ENCODE assay signal across 17 mouse cellular contexts in genomic region chr5:113841243-113842225, GRCm38 (mm10). TPM values are rescaled to one million over a fixed set of nuclear protein-coding genes. Genes with fewer than 3 reads are reported as not detected.
A peak's percentile ranks its signal among the peaks of the same experiment; 100 is the strongest.
DNase-seq lines count a peak whose midpoint lies in the region; ATAC-seq and TF ChIP-seq lines count a peak whose summit lies in the region.
"Had no signal": no experiment of that assay in that cellular context is flagged by ENCODE, and none has a peak within 500 bp of the region (broad histone marks: within the 10 kb centered on the region; RNA-seq: fewer than 3 reads in every experiment).

No protein-coding gene starts in this region.

- no peaks in the 10 kb centered on the region; the same call in 1 of the 2 replicates for H3K4me1 ChIP-seq in lung, embryonic 14.5 days (ENCODE audit: insufficient read depth)
- H3K4me1 ChIP-seq: hindbrain, embryonic 13.5 days; midbrain, embryonic 10.5 days; neural tube, embryonic 15.5 days had no signal

- peaks cover 56% of the 10 kb centered on the region for H3K36me3 ChIP-seq in lung, embryonic 14.5 days (ENCODE audit: insufficient read depth)
- peaks cover 32% of the 10 kb centered on the region for H3K36me3 ChIP-seq in macrophage (ENCODE audit: inconsistent target)

- no peaks in the 10 kb centered on the region for H3K27me3 ChIP-seq in lung, embryonic 14.5 days (ENCODE audit: insufficient read depth, low read length)
- H3K27me3 ChIP-seq: hindbrain, embryonic 13.5 days; neural tube, embryonic 15.5 days had no signal

- H3K79me2 ChIP-seq in macrophage (ENCODE audit: inconsistent target): peaks cover 29% of the 10 kb centered on the region; the same call in 1 of the 2 replicates

- no peak overlapping the region for H3K4me2 ChIP-seq in lung, embryonic 14.5 days
- H3K4me2 ChIP-seq: hindbrain, embryonic 13.5 days; neural tube, embryonic 15.5 days had no signal

- WGBS in lung, embryonic 14.5 days: 52% methylated on average over 23 of the region's 23 CpGs
- WGBS in macrophage (ENCODE audit: missing documents): 32% methylated on average over 23 of the region's 23 CpGs

- no peak overlapping the region; the same call in 1 of the 2 replicates for H3K27ac ChIP-seq in lung, embryonic 14.5 days (ENCODE audit: low read depth)
- H3K27ac ChIP-seq in macrophage: peak overlapping the region; percentile 62
- H3K27ac ChIP-seq: heart, adult 2 months; hindbrain, embryonic 13.5 days; midbrain, embryonic 10.5 days; neural tube, embryonic 15.5 days had no signal

- peak; percentile 58 for DNase-seq in lung, embryonic 14.5 days
- DNase-seq in lung, postnatal 10 days: no peak
- peak; percentile 71 for DNase-seq in CD4-positive helper T cell, adult 2 months (ENCODE audit: low read depth, low spot score)
- peak; percentile 77 for DNase-seq in T-cell, adult 2 months (ENCODE audit: low spot score)
- no peak for DNase-seq in testis, postnatal 10 days (ENCODE audit: low spot score)
- no peak for DNase-seq in spleen, postnatal 10 days (ENCODE audit: low spot score in 2 of 2)
- DNase-seq in cerebellum, postnatal 10 days: no peak
- DNase-seq: adrenal gland, postnatal 10 days; cerebellum, adult 18-20 months; heart, adult 2 months; kidney, postnatal 36 days; right cerebral cortex, postnatal 25 days had no signal

- H3K4me3 ChIP-seq in lung, embryonic 14.5 days (ENCODE audit: low read depth, low read length): no peak overlapping the region
- no peak overlapping the region for H3K4me3 ChIP-seq in macrophage (ENCODE audit: inconsistent target)
- H3K4me3 ChIP-seq: heart, adult 2 months; hindbrain, embryonic 13.5 days; midbrain, embryonic 10.5 days; neural tube, embryonic 15.5 days had no signal

- no peak overlapping the region for H3K9ac ChIP-seq in lung, embryonic 14.5 days
- H3K9ac ChIP-seq: hindbrain, embryonic 13.5 days; neural tube, embryonic 15.5 days had no signal

- TF ChIP-seq CTCF in lung, embryonic 14.5 days (IDR thresholded peaks at IDR 0.05; ENCODE audit: low read depth): no peak

- no peaks in the 10 kb centered on the region for H3K9me3 ChIP-seq in lung, embryonic 14.5 days (ENCODE audit: low read depth, low read length)
- H3K9me3 ChIP-seq: hindbrain, embryonic 13.5 days; midbrain, embryonic 10.5 days; neural tube, embryonic 15.5 days had no signal

- ATAC-seq in lung, embryonic 14.5 days (ENCODE audit: insufficient read depth): no peak
- ATAC-seq: forebrain, embryonic 16.5 days had no signal

RNA-seq across cellular contexts. Expression of gene Selplg, which starts 9.1 kb away (rescaled TPM):
- polyA plus RNA-seq in lung, embryonic 14.5 days (2014; fragmentation: Nextera tagmentation; extraction: Ambion mirVana): 2.9 and 3.4 TPM in 2 replicates
- 10 to 100 TPM in 25 of 26 experiments, 1 to 10 TPM in 1; 9.5 to 58.4 (median 29.4) TPM for total RNA-seq in macrophage (2018; cell fraction: chromatin; rRNA removed)
- total RNA-seq in macrophage (2018; cell fraction: cytosol; rRNA removed): 100 to 1,000 TPM; 179 to 314 (median 239) TPM
- total RNA-seq in macrophage (2018; cell fraction: nucleus; rRNA removed): 100 to 1,000 TPM in 18 of 26 experiments, 10 to 100 TPM in 8; 65.8 to 235 (median 131) TPM
- polyA plus RNA-seq in macrophage (2018): 139 to 375 TPM (median 273 TPM) in 3 replicates

RNA-seq across cellular contexts. Expression of gene Tmem119, which starts 41.2 kb away (rescaled TPM):
- polyA plus RNA-seq in lung, embryonic 14.5 days (2014; fragmentation: Nextera tagmentation; extraction: Ambion mirVana): 23.0 and 23.6 TPM in 2 replicates
- 1 to 10 TPM in 1 of 26 experiments, under 1 TPM in 3, not detected in 22; 0.33 to 8.2 (median 0.53) TPM for total RNA-seq in macrophage (2018; cell fraction: chromatin; rRNA removed)
- 1 to 10 TPM in 2 of 26 experiments, under 1 TPM in 23, not detected in 1; 0.06 to 1.2 (median 0.29) TPM for total RNA-seq in macrophage (2018; cell fraction: cytosol; rRNA removed)
- total RNA-seq in macrophage (2018; cell fraction: nucleus; rRNA removed): 1 to 10 TPM in 2 of 26 experiments, under 1 TPM in 12, not detected in 12; 0.23 to 1.9 (median 0.42) TPM
- 0.27 to 1.2 TPM in 2 of 3 replicates, not detected in the other for polyA plus RNA-seq in macrophage (2018)

Comparison
In these comparisons a context has a peak if more than half of its experiments do, and no peak if none do; other contexts are left out.
1. DNase-seq: peak in lung, embryonic 14.5 days (single experiment), CD4-positive helper T cell, adult 2 months (single experiment) and T-cell, adult 2 months (single experiment); none in lung, postnatal 10 days (single experiment), testis, postnatal 10 days (single experiment), spleen, postnatal 10 days (0 of 2) and cerebellum, postnatal 10 days (0 of 2).
2. RNA of gene Selplg, which starts 9.1 kb away (polyA plus RNA-seq): 139 to 375 TPM in macrophage; 2.9 to 3.4 TPM in lung, embryonic 14.5 days; every median in the first group is over 10 times any median in the second.
3. RNA of gene Tmem119, which starts 41.2 kb away (polyA plus RNA-seq): 23.0 to 23.6 TPM in lung, embryonic 14.5 days; 0.27 to 1.2 TPM in macrophage; every median in the first group is over 10 times any median in the second.